Mouse (Mus musculus) erythroblast, embryonic 14.5 days (primary cell): ENCODE data around the gene Prickle1. TPM values are rescaled to one million over a fixed set of nuclear protein-coding genes. Genes with fewer than 3 reads are reported as not detected.

Experiments used
- H3K27me3 ChIP-seq: 2 replicates; pipeline ENCODE4 v1.6.1; 2012; ENCODE audit warnings: inconsistent platforms; ENCODE audit not compliant: control insufficient read depth
- H3K36me3 ChIP-seq: 2 replicates; pipeline ENCODE4 v1.6.1; 2012; ENCODE audit warnings: mild to moderate bottlenecking, inconsistent platforms; ENCODE audit not compliant: control insufficient read depth
- H3K4me1 ChIP-seq: 2 replicates; pipeline ENCODE4 v1.6.1; 2012; ENCODE audit warnings: inconsistent platforms; ENCODE audit not compliant: control insufficient read depth
- H3K4me3 ChIP-seq: replicated peaks from 2 replicates; pipeline ENCODE3; 2012; ENCODE audit warnings: moderate library complexity, mild to moderate bottlenecking, inconsistent platforms
- H3K9me3 ChIP-seq: 2 replicates; pipeline ENCODE4 v1.6.1; 2012; ENCODE audit warnings: low read length, inconsistent platforms, mixed read lengths; ENCODE audit not compliant: control insufficient read depth
- GATA1 ChIP-seq: IDR thresholded peaks from 2 replicates; pipeline ENCODE4 v1.6.1; 2012; ENCODE audit warnings: low read length, inconsistent platforms, mixed read lengths
- TAL1 ChIP-seq: IDR thresholded peaks from 3 replicates; pipeline ENCODE4 v1.6.1; 2012; ENCODE audit warnings: low read length, inconsistent platforms, mixed read lengths
- polyA plus RNA-seq: library from polyadenylated mRNA; stranded (reverse); fragments of >175 nt; gene quantifications from 2 replicates; pipeline ENCODE4 v1.2.3, GENCODE M21; 2012

The Prickle1 gene
- polyA plus RNA-seq, 1 experiment: 0.02 TPM

- TF ChIP-seq TAL1 (no peak), GATA1 (no peak)
- H3K4me1 ChIP-seq: no peaks in the 10 kb centered on the region
- no peak overlapping the region for H3K4me3 ChIP-seq
- peaks cover 69% of the 10 kb centered on the region for H3K36me3 ChIP-seq
- no peaks in the 10 kb centered on the region for H3K9me3 ChIP-seq
- H3K27me3 ChIP-seq: no peaks in the 10 kb centered on the region
Measured at GRCm38 (mm10) chr15:93459422-93459821, 136.3 kb downstream of the Prickle1 start.

- no peak for TF ChIP-seq GATA1
- no peak for TF ChIP-seq TAL1
- H3K9me3 ChIP-seq: no peaks in the 10 kb centered on the region
- H3K4me3 ChIP-seq: no peak overlapping the region
- peaks cover 65% of the 10 kb centered on the region for H3K36me3 ChIP-seq
- no peaks in the 10 kb centered on the region for H3K27me3 ChIP-seq
- H3K4me1 ChIP-seq: no peaks in the 10 kb centered on the region
Measured at GRCm38 (mm10) chr15:93456005-93456404, 139.7 kb downstream of the Prickle1 start.

GRCm38 (mm10) chr15:93453296-93453695 is 142.4 kb downstream of the Prickle1 start:
- no peaks in the 10 kb centered on the region for H3K27me3 ChIP-seq
- no peaks in the 10 kb centered on the region for H3K4me1 ChIP-seq
- peaks cover 64% of the 10 kb centered on the region for H3K36me3 ChIP-seq
- no peak overlapping the region for H3K4me3 ChIP-seq
- no peaks in the 10 kb centered on the region for H3K9me3 ChIP-seq
- no peak for TF ChIP-seq TAL1
- no peak for TF ChIP-seq GATA1

Other genes starting within 250 kb of the Prickle1 start
- 22.4 and 25.7 TPM in 2 replicates for gene Zcrb1, start 197.6 kb downstream of the Prickle1 start, polyA plus RNA-seq
- gene Pphln1, start 197.5 kb downstream of the Prickle1 start, polyA plus RNA-seq: 0.20 and 0.42 TPM in 2 replicates